Mouse (Mus musculus) stomach, embryonic 16.5 days (tissue): ENCODE measurements around the gene Ap1m1. TPM values are rescaled to one million over a fixed set of nuclear protein-coding genes. Genes with fewer than 3 reads are reported as not detected.

Source experiments
- ATAC-seq: fragments of 200-750 bp; cut with Nextera tagmentation; 2 replicates; pipeline ENCODE4 v1.8.0; 2017; ENCODE audit warnings: moderate number of reproducible peaks, moderate TSS enrichment; ENCODE audit not compliant: insufficient read depth, low FRiP score
- H3K27ac ChIP-seq: fragments of 300-500 bp; sonication (generic); 2 replicates; pipeline ENCODE4 v1.5.1; 2014; ENCODE audit warnings: low read length
- H3K27me3 ChIP-seq: fragments of 300-500 bp; sonication (generic); 2 replicates; pipeline ENCODE4 v1.6.1; 2014; ENCODE audit warnings: low read length, control low read depth, mixed read lengths; ENCODE audit not compliant: control insufficient read depth, insufficient read depth
- H3K36me3 ChIP-seq: fragments of 300-500 bp; sonication (generic); 2 replicates; pipeline ENCODE4 v1.6.1; 2014; ENCODE audit warnings: low read length; ENCODE audit not compliant: control insufficient read depth, insufficient read depth
- H3K4me1 ChIP-seq: fragments of 300-500 bp; sonication (generic); 2 replicates; pipeline ENCODE4 v1.6.1; 2014; ENCODE audit warnings: low read length, control low read depth, mixed read lengths; ENCODE audit not compliant: control insufficient read depth, insufficient read depth
- H3K4me2 ChIP-seq: fragments of 300-500 bp; sonication (generic); 2 replicates; pipeline ENCODE4 v1.6.1; 2014; ENCODE audit warnings: low read depth, low read length, mixed read lengths
- H3K4me3 ChIP-seq: fragments of 300-500 bp; sonication (generic); replicated peaks from 2 replicates; pipeline ENCODE4 v1.5.1; 2014; ENCODE audit warnings: mild to moderate bottlenecking, low read length
- H3K9ac ChIP-seq: fragments of 300-500 bp; sonication (generic); 2 replicates; pipeline ENCODE4 v1.6.1; 2014; ENCODE audit warnings: low read length
- H3K9me3 ChIP-seq: fragments of 300-500 bp; sonication (generic); replicated peaks from 2 replicates; pipeline ENCODE4 v1.6.1; 2016; ENCODE audit warnings: low read length, control low read depth; ENCODE audit not compliant: control insufficient read depth
- WGBS: fragments of 180-500 bp; shearing (Covaris S2); extraction: QIAGEN DNeasy Blood & Tissue Kit; methylation state at CpG from one replicate; pipeline ENCODE4 v1.1.7; 2014; 5-methylcytosine and 5-hydroxymethylcytosine counted together
- polyA plus RNA-seq: library from polyadenylated mRNA; unstranded; fragments of >200 nt; fragmentation: Nextera tagmentation; extraction: Ambion mirVana; gene quantifications from 2 replicates; pipeline ENCODE4 v1.2.1, GENCODE M21; 2015

Ap1m1 gene
- 90.3 and 97.1 TPM in 2 replicates for polyA plus RNA-seq

DNA sequence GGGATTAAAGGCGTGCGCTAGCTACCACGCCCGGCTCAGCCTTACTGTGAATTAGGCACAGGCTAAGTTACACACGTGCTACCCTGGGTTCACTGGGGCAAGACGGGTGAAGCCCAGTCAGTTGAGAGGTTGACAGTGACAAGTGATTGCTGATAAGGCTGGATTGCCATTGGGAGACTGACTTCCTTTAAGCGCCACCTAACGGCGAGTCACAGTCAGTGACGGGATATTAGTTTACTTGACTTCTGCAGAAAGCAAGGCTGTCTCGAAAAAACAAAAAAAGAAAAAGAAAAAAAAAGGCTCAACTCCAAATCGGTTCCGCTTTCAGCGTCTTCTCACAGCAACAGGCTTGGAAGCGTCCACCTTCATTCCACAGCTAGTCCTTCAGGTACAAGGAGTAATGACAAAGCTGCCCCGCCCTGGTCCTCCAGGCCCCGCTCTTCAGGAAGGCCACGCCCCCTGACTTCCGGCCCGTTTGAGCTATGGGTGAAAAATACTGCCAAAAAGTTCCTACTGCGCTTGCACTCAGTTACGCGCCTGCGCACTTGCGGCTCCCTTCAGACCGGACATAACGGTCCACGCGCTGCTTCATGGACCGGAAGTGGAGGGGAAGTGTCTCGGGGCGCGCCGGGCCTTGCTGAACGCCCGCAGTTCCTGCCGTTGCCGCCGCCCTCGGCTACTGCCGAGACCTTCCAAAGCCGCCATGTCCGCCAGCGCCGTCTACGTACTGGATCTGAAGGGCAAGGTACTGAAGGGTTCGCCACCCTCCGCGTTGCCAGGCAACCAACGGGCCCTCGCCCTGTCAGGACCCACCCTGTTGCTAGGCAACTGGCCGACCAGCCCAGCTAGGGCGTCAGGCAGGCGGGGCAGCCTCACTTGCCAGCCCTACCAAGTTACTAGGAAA is at the start of gene Ap1m1:
Gene Ap1m1, plus strand, starts transcription at position 520 of the 904 bp plus-strand sequence.
- peak; percentile 96 for ATAC-seq
- Histone ChIP-seq H3K27ac (peak within 1 kb of the TSS; percentile 94), H3K4me2 (peak within 1 kb of the TSS; percentile 67), H3K4me3 (peak within 1 kb of the TSS; percentile 87), H3K9ac (peak within 1 kb of the TSS; percentile 83), H3K27me3 (no peaks in the 10 kb centered on the region), H3K36me3 (no peaks in the 10 kb centered on the region), H3K9me3 (no peaks in the 10 kb centered on the region), H3K4me1 (peaks cover 3% of the 10 kb centered on the region; the same call in 1 of the 2 replicates)
- 1% methylated on average over 54 of the region's 54 CpGs for WGBS

- no peak overlapping the region for H3K4me3 ChIP-seq
- H3K4me1 ChIP-seq: no peaks in the 10 kb centered on the region
- H3K9me3 ChIP-seq: no peaks in the 10 kb centered on the region
- ATAC-seq: no peak
- no peak overlapping the region for H3K9ac ChIP-seq
- WGBS: 62% methylated on average over 2 of the region's 2 CpGs
- no peaks in the 10 kb centered on the region for H3K27me3 ChIP-seq
- H3K4me2 ChIP-seq: no peak overlapping the region
- no peaks in the 10 kb centered on the region for H3K36me3 ChIP-seq
- peak overlapping the region; percentile 38 for H3K27ac ChIP-seq
Measured at GRCm38 (mm10) chr8:72190215-72190539, 49.6 kb upstream of the Ap1m1 start.

GRCm38 (mm10) chr8:72192065-72192464 is 47.8 kb upstream of the Ap1m1 start:
- no peak overlapping the region for H3K4me2 ChIP-seq
- H3K9me3 ChIP-seq: no peaks in the 10 kb centered on the region
- H3K4me3 ChIP-seq: no peak overlapping the region
- no peak overlapping the region for H3K27ac ChIP-seq
- ATAC-seq: no peak
- H3K9ac ChIP-seq: no peak overlapping the region
- H3K36me3 ChIP-seq: no peaks in the 10 kb centered on the region
- no peaks in the 10 kb centered on the region for H3K27me3 ChIP-seq
- H3K4me1 ChIP-seq: no peaks in the 10 kb centered on the region

DNA sequence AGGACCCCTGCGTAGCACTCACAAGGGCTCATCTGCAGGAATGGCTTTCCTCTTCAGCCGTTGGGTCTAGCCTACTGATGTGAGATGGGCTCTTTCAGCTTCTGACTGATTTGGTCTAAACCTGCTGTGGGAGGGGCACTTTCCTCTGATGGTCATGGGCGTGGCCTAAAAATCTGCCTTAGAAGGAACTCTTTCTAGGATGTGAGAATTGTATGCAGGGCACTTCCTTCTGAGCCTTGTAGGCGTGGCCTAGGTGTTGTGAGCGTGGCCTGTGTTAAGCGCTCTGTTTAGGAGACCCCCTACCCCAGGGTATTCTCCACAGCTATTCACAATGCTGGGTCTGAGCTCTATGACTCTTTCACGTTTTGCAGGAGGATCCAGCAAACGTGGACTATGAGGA is 41.8 kb upstream of the Ap1m1 start:
- 0 out of 2 replicates have a peak, but pooled peaks cover 2% of the 10 kb centered on the region for H3K36me3 ChIP-seq
- H3K4me2 ChIP-seq: no peak overlapping the region
- ATAC-seq: no peak
- no peaks in the 10 kb centered on the region for H3K27me3 ChIP-seq
- no peak overlapping the region for H3K27ac ChIP-seq
- no peak overlapping the region for H3K4me3 ChIP-seq
- WGBS: 51% methylated on average over 8 of the region's 8 CpGs
- H3K4me1 ChIP-seq: no peaks in the 10 kb centered on the region
- H3K9me3 ChIP-seq: peaks cover 5% of the 10 kb centered on the region
- no peak overlapping the region for H3K9ac ChIP-seq

DNA sequence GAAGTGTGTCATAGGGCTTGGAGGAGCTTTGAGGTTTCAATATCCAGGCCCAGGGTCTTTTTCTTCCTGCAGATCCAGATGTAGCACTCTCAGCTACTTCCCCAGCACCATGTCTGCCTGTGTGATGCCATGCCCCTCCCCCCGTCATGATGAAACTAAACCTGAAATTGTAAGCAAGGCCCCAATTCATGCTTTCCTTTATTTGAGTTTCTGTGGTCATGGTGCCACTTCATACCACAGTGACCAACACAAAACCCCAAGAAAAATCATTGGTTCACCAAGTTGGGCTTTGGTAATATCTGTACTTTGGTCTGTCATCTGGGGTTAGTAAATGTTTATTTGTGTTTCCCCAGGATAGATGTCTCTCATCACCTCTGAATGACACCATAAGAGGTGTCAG is 31.2 kb upstream of the Ap1m1 start:
- H3K27me3 ChIP-seq: no peaks in the 10 kb centered on the region
- H3K4me3 ChIP-seq: no peak overlapping the region
- peaks cover 6% of the 10 kb centered on the region for H3K9me3 ChIP-seq
- WGBS: 57% methylated on average over 1 of the region's 1 CpGs
- no peak overlapping the region for H3K27ac ChIP-seq
- H3K9ac ChIP-seq: no peak overlapping the region
- H3K36me3 ChIP-seq: no peaks in the 10 kb centered on the region
- H3K4me1 ChIP-seq: no peaks in the 10 kb centered on the region
- no peak for ATAC-seq
- H3K4me2 ChIP-seq: no peak overlapping the region

DNA sequence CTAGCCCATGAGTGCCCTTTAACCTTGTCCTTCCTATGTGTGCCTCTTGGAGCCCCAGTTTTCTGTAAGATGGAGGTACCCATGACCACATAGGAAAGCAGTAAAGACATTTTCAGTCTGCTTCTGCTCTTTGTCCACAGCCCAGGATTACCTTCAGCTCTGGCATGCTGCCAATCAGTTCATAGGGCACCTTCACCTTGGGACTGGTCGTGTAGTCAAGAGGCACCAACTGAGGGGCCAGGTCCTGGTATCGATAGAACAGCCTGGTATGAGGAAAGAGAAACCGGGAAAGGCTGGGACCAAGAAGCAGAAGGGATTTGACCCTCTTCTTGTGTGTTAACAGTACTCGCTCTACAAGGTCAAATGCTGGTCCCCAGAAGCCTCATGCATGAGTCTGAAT is 29.6 kb upstream of the Ap1m1 start:
- H3K27me3 ChIP-seq: no peaks in the 10 kb centered on the region; the same call in 1 of the 2 replicates
- no peak overlapping the region for H3K27ac ChIP-seq
- no peaks in the 10 kb centered on the region for H3K9me3 ChIP-seq
- ATAC-seq: peak; percentile 54; the same call in 1 of the 2 replicates
- no peak overlapping the region for H3K4me3 ChIP-seq
- H3K4me1 ChIP-seq: no peaks in the 10 kb centered on the region
- no peaks in the 10 kb centered on the region for H3K36me3 ChIP-seq
- no peak overlapping the region for H3K4me2 ChIP-seq
- H3K9ac ChIP-seq: no peak overlapping the region
- WGBS: 57% methylated on average over 4 of the region's 4 CpGs

DNA sequence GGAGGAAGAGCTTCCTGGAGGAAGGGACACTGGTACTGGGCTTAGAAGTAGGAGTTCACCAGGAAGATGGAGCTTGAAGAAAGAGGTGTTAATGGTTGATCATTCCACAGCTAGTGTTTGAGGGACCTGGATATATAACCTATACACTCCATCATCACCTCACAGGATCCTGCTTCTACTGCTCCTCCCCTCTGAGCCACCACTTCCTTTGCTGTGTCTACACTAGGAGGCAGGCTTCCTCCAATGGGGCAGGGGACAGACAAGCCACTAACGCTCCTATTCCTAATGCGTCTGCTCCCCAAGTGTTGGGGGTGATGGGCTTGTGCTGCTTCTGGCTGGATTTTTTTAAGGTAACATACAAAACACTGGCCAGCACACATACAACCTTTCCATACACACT is 29.1 kb upstream of the Ap1m1 start:
- H3K27ac ChIP-seq: no peak overlapping the region
- no peak for ATAC-seq
- 61% methylated on average over 2 of the region's 2 CpGs for WGBS

GRCm38 (mm10) chr8:72211846-72212245 is 28.0 kb upstream of the Ap1m1 start:
- H3K4me3 ChIP-seq: no peak overlapping the region
- H3K4me1 ChIP-seq: no peaks in the 10 kb centered on the region
- no peak overlapping the region for H3K9ac ChIP-seq
- H3K9me3 ChIP-seq: no peaks in the 10 kb centered on the region
- H3K4me2 ChIP-seq: no peak overlapping the region
- H3K27me3 ChIP-seq: no peaks in the 10 kb centered on the region; the same call in 1 of the 2 replicates
- H3K36me3 ChIP-seq: no peaks in the 10 kb centered on the region
- no peak overlapping the region for H3K27ac ChIP-seq
- WGBS: 90% methylated on average over 1 of the region's 1 CpGs
- no peak for ATAC-seq

More for the DNA sequence above, 29.1 kb upstream of the Ap1m1 start:
- Histone ChIP-seq H3K27me3 (no peaks in the 10 kb centered on the region; the same call in 1 of the 2 replicates), H3K4me3 (no peak overlapping the region), H3K4me2 (no peak overlapping the region), H3K9ac (no peak overlapping the region), H3K4me1 (no peaks in the 10 kb centered on the region), H3K9me3 (no peaks in the 10 kb centered on the region), H3K36me3 (no peaks in the 10 kb centered on the region)

DNA sequence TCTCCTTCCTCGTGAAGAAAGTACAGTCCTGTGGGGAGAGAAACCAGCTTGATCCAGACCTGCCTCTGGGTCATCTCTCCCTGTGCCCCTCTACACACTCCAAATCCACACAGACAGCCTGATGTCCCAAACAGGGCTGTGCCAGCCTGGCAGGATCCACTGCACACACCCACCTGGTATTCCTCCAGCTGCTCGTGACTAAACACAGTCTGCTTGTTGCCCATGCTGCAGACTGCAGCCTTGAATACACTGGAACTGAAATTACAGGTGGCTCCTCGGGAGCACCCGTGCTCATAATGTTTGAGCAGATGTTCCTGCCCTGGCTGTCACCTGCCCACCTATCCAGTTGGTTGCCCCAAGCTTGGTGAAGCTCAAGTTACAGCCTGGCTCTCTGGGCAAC is 27.1 kb upstream of the Ap1m1 start, which contains the start of gene Cib3:
Gene Cib3, minus strand, starts transcription at position 87 of the 400 bp plus-strand sequence.
- H3K4me1 ChIP-seq: no peaks in the 10 kb centered on the region
- no peak within 1 kb of the TSS for H3K9ac ChIP-seq
- H3K36me3 ChIP-seq: no peaks in the 10 kb centered on the region
- H3K27ac ChIP-seq: no peak within 1 kb of the TSS
- H3K27me3 ChIP-seq: no peaks in the 10 kb centered on the region; the same call in 1 of the 2 replicates
- WGBS: 48% methylated on average over 4 of the region's 4 CpGs
- H3K9me3 ChIP-seq: no peaks in the 10 kb centered on the region
- no peak within 1 kb of the TSS for H3K4me3 ChIP-seq
- H3K4me2 ChIP-seq: no peak within 1 kb of the TSS
- ATAC-seq: no peak
